Mouse (Mus musculus) embryonic facial prominence, embryonic 11.5 days (tissue): Measurements from ENCODE around the gene Car1. TPM values are rescaled to one million over a fixed set of nuclear protein-coding genes. Genes with fewer than 3 reads are reported as not detected.
"Not testable (repeated sequence)": the region's sequence is repeated elsewhere in the genome, so short reads cannot be mapped to it uniquely, and the experiment has no call there.

Source experiments
- ATAC-seq: fragments of 200-750 bp; cut with Nextera tagmentation; replicated peaks from 2 replicates; pipeline ENCODE4 v1.8.0; 2017; ENCODE audit warnings: low read depth; ENCODE audit not compliant: insufficient number of reproducible peaks, low FRiP score, low TSS enrichment
- DNase-seq: peaks from one replicate; pipeline ENCODE4 v3.0.0-alpha.2; 2015; ENCODE audit warnings: low spot score
- H3K27ac ChIP-seq: fragments of 300-500 bp; sonication (generic); replicated peaks from 2 replicates; pipeline ENCODE4 v1.5.1; 2014; ENCODE audit warnings: mild to moderate bottlenecking, low read depth, low read length, control low read depth
- H3K27me3 ChIP-seq: fragments of 300-500 bp; sonication (generic); 2 replicates; pipeline ENCODE4 v1.6.1; 2014; ENCODE audit warnings: mild to moderate bottlenecking, low read length, moderate library complexity, mixed read lengths; ENCODE audit not compliant: control insufficient read depth, insufficient read depth
- H3K36me3 ChIP-seq: fragments of 300-500 bp; sonication (generic); replicated peaks from 2 replicates; pipeline ENCODE4 v1.6.1; 2014; ENCODE audit warnings: low read depth, mild to moderate bottlenecking, low read length, moderate library complexity, mixed read lengths; ENCODE audit not compliant: control insufficient read depth, insufficient read depth
- H3K4me1 ChIP-seq: fragments of 300-500 bp; sonication (generic); 2 replicates; pipeline ENCODE4 v1.6.1; 2014; ENCODE audit warnings: low read length, mixed read lengths; ENCODE audit not compliant: control insufficient read depth, insufficient read depth
- H3K4me2 ChIP-seq: fragments of 300-500 bp; sonication (generic); 2 replicates; pipeline ENCODE4 v1.6.1; 2014; ENCODE audit warnings: low read depth, mild to moderate bottlenecking, control low read depth, low read length, moderate library complexity
- H3K4me3 ChIP-seq: fragments of 300-500 bp; sonication (generic); 2 replicates; pipeline ENCODE4 v1.5.1; 2014; ENCODE audit warnings: low read depth, low read length, control low read depth
- H3K9ac ChIP-seq: fragments of 300-500 bp; sonication (generic); replicated peaks from 2 replicates; pipeline ENCODE4 v1.6.1; 2014; ENCODE audit warnings: mild to moderate bottlenecking, control low read depth, low read length
- H3K9me3 ChIP-seq: fragments of 300-500 bp; sonication (generic); replicated peaks from 2 replicates; pipeline ENCODE4 v1.6.1; 2016; ENCODE audit warnings: mild to moderate bottlenecking, low read length, inconsistent platforms, mixed read lengths; ENCODE audit not compliant: control insufficient read depth
- WGBS: fragments of 180-500 bp; shearing (Covaris S2); extraction: QIAGEN DNeasy Blood & Tissue Kit; methylation state at CpG from one replicate; pipeline ENCODE4 v1.1.7; 2014; 5-methylcytosine and 5-hydroxymethylcytosine counted together
- polyA plus RNA-seq: library from polyadenylated mRNA; unstranded; fragments of >200 nt; fragmentation: Nextera tagmentation; extraction: Ambion mirVana; gene quantifications from 2 replicates; pipeline ENCODE4 v1.2.1, GENCODE M21; 2014

Gene Car1
- polyA plus RNA-seq, 1 experiment from 2014 or later, result 0.29 TPM

GRCm38 (mm10) chr3:14780212-14780611 lies 28.0 kb downstream of the Car1 start:
- Histone ChIP-seq H3K27me3 (no peaks in the 10 kb centered on the region), H3K27ac (no peak overlapping the region), H3K36me3 (no peaks in the 10 kb centered on the region), H3K9me3 (no peaks in the 10 kb centered on the region), H3K4me3 (no peak overlapping the region), H3K9ac (no peak overlapping the region), H3K4me1 (no peaks in the 10 kb centered on the region), H3K4me2 (no peak overlapping the region)
- DNase-seq, result no peak
- 80% methylated on average over 2 of the region's 2 CpGs for WGBS
- no peak for ATAC-seq

GRCm38 (mm10) chr3:14776497-14777162 lies 31.5 kb downstream of the Car1 start:
- WGBS, result 90% methylated on average over 2 of the region's 3 CpGs
- H3K9ac ChIP-seq, result not testable (repeated sequence)

GRCm38 (mm10) chr3:14774539-14774938 lies 33.6 kb downstream of the Car1 start:
- H3K4me1 ChIP-seq, H3K9me3 ChIP-seq, ATAC-seq, DNase-seq, H3K27me3 ChIP-seq, H3K9ac ChIP-seq, H3K4me3 ChIP-seq, H3K27ac ChIP-seq, H3K36me3 ChIP-seq, H3K4me2 ChIP-seq: not testable (repeated sequence)
- WGBS, result 94% methylated on average over 1 of the region's 1 CpGs

More at GRCm38 (mm10) chr3:14776497-14777162, 31.5 kb downstream of the Car1 start:
- H3K36me3 ChIP-seq, DNase-seq, H3K4me3 ChIP-seq, H3K27ac ChIP-seq, H3K9me3 ChIP-seq, H3K27me3 ChIP-seq, H3K4me1 ChIP-seq, ATAC-seq, H3K4me2 ChIP-seq: not testable (repeated sequence)

GRCm38 (mm10) chr3:14772473-14772872 lies 35.7 kb downstream of the Car1 start:
- not testable (repeated sequence) for H3K9me3 ChIP-seq

GRCm38 (mm10) chr3:14764755-14765566 lies 43.2 kb downstream of the Car1 start:
- DNase-seq (no peak), ATAC-seq (no peak)
- no peaks in the 10 kb centered on the region for H3K9me3 ChIP-seq
- no peaks in the 10 kb centered on the region for H3K27me3 ChIP-seq
- 64% methylated on average over 2 of the region's 2 CpGs for WGBS
- H3K4me1 ChIP-seq, result no peaks in the 10 kb centered on the region
- no peak overlapping the region for H3K27ac ChIP-seq
- no peak overlapping the region for H3K4me3 ChIP-seq
- no peaks in the 10 kb centered on the region for H3K36me3 ChIP-seq
- no peak overlapping the region for H3K4me2 ChIP-seq
- no peak overlapping the region for H3K9ac ChIP-seq

More at GRCm38 (mm10) chr3:14772473-14772872, 35.7 kb downstream of the Car1 start:
- H3K27ac ChIP-seq, H3K4me2 ChIP-seq, H3K4me3 ChIP-seq, H3K9ac ChIP-seq, H3K36me3 ChIP-seq, DNase-seq, H3K4me1 ChIP-seq, H3K27me3 ChIP-seq, ATAC-seq: not testable (repeated sequence)
- 91% methylated on average over 1 of the region's 1 CpGs for WGBS

- DNase-seq, result no peak
- no peaks in the 10 kb centered on the region for H3K9me3 ChIP-seq
- 97% methylated on average over 1 of the region's 1 CpGs for WGBS
- H3K9ac ChIP-seq, result no peak overlapping the region
- H3K4me3 ChIP-seq, result no peak overlapping the region
- ATAC-seq, result no peak
- no peaks in the 10 kb centered on the region for H3K36me3 ChIP-seq
- H3K4me2 ChIP-seq, result no peak overlapping the region
- H3K27me3 ChIP-seq, result no peaks in the 10 kb centered on the region
- no peak overlapping the region for H3K27ac ChIP-seq
- H3K4me1 ChIP-seq, result no peaks in the 10 kb centered on the region
These were observed 52.5 kb downstream of the Car1 start for GRCm38 (mm10) chr3:14755716-14756115.

GRCm38 (mm10) chr3:14746041-14746440 lies 62.1 kb downstream of the Car1 start:
- WGBS, result 91% methylated on average over 3 of the region's 3 CpGs
- Histone ChIP-seq H3K4me3 (no peak overlapping the region), H3K9ac (no peak overlapping the region), H3K27ac (no peak overlapping the region), H3K9me3 (no peaks in the 10 kb centered on the region), H3K36me3 (no peaks in the 10 kb centered on the region), H3K4me1 (no peaks in the 10 kb centered on the region), H3K27me3 (no peaks in the 10 kb centered on the region), H3K4me2 (no peak overlapping the region)
- DNase-seq (no peak), ATAC-seq (no peak)

GRCm38 (mm10) chr3:14738261-14738660 lies 69.9 kb downstream of the Car1 start:
- H3K9me3 ChIP-seq, result no peaks in the 10 kb centered on the region
- no peak overlapping the region for H3K4me3 ChIP-seq
- H3K4me2 ChIP-seq, result no peak overlapping the region
- DNase-seq (no peak), ATAC-seq (no peak)
- no peaks in the 10 kb centered on the region for H3K36me3 ChIP-seq
- H3K27me3 ChIP-seq, result no peaks in the 10 kb centered on the region
- no peaks in the 10 kb centered on the region for H3K4me1 ChIP-seq
- no peak overlapping the region for H3K27ac ChIP-seq
- no peak overlapping the region for H3K9ac ChIP-seq
- 82% methylated on average over 2 of the region's 2 CpGs for WGBS
